15 mouse cellular contexts compared by ENCODE assay signal in genomic region chr12:87027391-87027790, GRCm38 (mm10). TPM values are rescaled to one million over a fixed set of nuclear protein-coding genes. Genes with fewer than 3 reads are reported as not detected.
DNase-seq lines count a peak whose midpoint lies in the region; ATAC-seq lines count a peak whose summit lies in the region.
"Had no signal": no experiment of that assay in that cellular context is flagged by ENCODE, and none has a peak within 500 bp of the region (broad histone marks: within the 10 kb centered on the region; RNA-seq: fewer than 3 reads in every experiment).

No protein-coding gene starts in this region.

- H3K36me3 ChIP-seq in forebrain, embryonic 15.5 days, result no peaks in the 10 kb centered on the region
- no peaks in the 10 kb centered on the region for H3K36me3 ChIP-seq in forebrain, embryonic 11.5 days (ENCODE audit: control insufficient read depth, insufficient read depth, low read length)
- H3K36me3 ChIP-seq in hindbrain, embryonic 15.5 days, result no peaks in the 10 kb centered on the region
- H3K36me3 ChIP-seq in midbrain, embryonic 16.5 days (ENCODE audit: control insufficient read depth, insufficient read depth, low read length), result no peaks in the 10 kb centered on the region
- H3K36me3 ChIP-seq: heart, embryonic 10.5 days; stomach, embryonic 15.5 days had no signal

- intact Hi-C loops in heart, postnatal 14 days (cut with DNase I), result no loop called here

- H3K27ac ChIP-seq in forebrain, embryonic 15.5 days (replicated peaks), result no peak overlapping the region
- H3K27ac ChIP-seq in forebrain, embryonic 11.5 days (ENCODE audit: low read depth, low read length), result no peak overlapping the region
- no peak overlapping the region for H3K27ac ChIP-seq in hindbrain, embryonic 15.5 days (replicated peaks)
- no peak overlapping the region for H3K27ac ChIP-seq in midbrain, embryonic 16.5 days (ENCODE audit: low read length)
- H3K27ac ChIP-seq: heart, embryonic 10.5 days; stomach, embryonic 15.5 days had no signal

- 58% methylated on average over 5 of the region's 5 CpGs for WGBS in forebrain, embryonic 15.5 days
- 61% methylated on average over 5 of the region's 5 CpGs for WGBS in forebrain, embryonic 11.5 days
- 43% methylated on average over 5 of the region's 5 CpGs for WGBS in hindbrain, embryonic 15.5 days
- WGBS in midbrain, embryonic 16.5 days, result 50% methylated on average over 5 of the region's 5 CpGs

- ATAC-seq in forebrain, embryonic 15.5 days (replicated peaks), result no peak
- no peak for ATAC-seq in forebrain, embryonic 11.5 days (replicated peaks; ENCODE audit: low FRiP score)
- ATAC-seq in hindbrain, embryonic 15.5 days (ENCODE audit: low FRiP score, low read depth), result 0 out of 2 replicates have a peak, but pooled peaks have one; percentile 17
- ATAC-seq in midbrain, embryonic 16.5 days, result no peak

- H3K4me1 ChIP-seq in forebrain, embryonic 15.5 days, result peaks cover 10% of the 10 kb centered on the region; the same call in 1 of the 2 replicates
- 0 out of 2 replicates have a peak, but pooled peaks cover 4% of the 10 kb centered on the region for H3K4me1 ChIP-seq in forebrain, embryonic 11.5 days (replicated peaks; ENCODE audit: control insufficient read depth, insufficient read depth, low read length)
- H3K4me1 ChIP-seq in hindbrain, embryonic 15.5 days (replicated peaks), result peaks cover 23% of the 10 kb centered on the region
- peaks cover 15% of the 10 kb centered on the region for H3K4me1 ChIP-seq in midbrain, embryonic 16.5 days (ENCODE audit: control insufficient read depth, insufficient read depth, low read length)

- 0 out of 2 replicates have a peak overlapping the region, but pooled peaks have one; percentile 60 for H3K9ac ChIP-seq in forebrain, embryonic 15.5 days (replicated peaks)
- no peak overlapping the region for H3K9ac ChIP-seq in forebrain, embryonic 11.5 days (ENCODE audit: low read length)
- 0 out of 2 replicates have a peak overlapping the region, but pooled peaks have one; percentile 23 for H3K9ac ChIP-seq in hindbrain, embryonic 15.5 days
- H3K9ac ChIP-seq in midbrain, embryonic 16.5 days (ENCODE audit: low read depth, low read length), result peak overlapping the region; percentile 85
- H3K9ac ChIP-seq: stomach, embryonic 15.5 days had no signal

- no peak for DNase-seq in forebrain, embryonic 11.5 days (ENCODE audit: low spot score)
- DNase-seq in cerebellum, adult 8-10 months, result peak; percentile 49
- DNase-seq in right cerebral cortex, postnatal 4 days, result no peak
- DNase-seq in heart, postnatal 14 days, result no peak
- DNase-seq in B cell, adult 2 months, result no peak
- DNase-seq: embryo, embryonic 11 days; gastrocnemius, postnatal 10 days; kidney, postnatal 10 days; lung, postnatal 14 days had no signal

- H3K4me2 ChIP-seq in forebrain, embryonic 15.5 days (replicated peaks), result peak overlapping the region; percentile 56
- H3K4me2 ChIP-seq in forebrain, embryonic 11.5 days (ENCODE audit: low read depth, low read length, severe bottlenecking), result no peak overlapping the region
- peak overlapping the region; percentile 74 for H3K4me2 ChIP-seq in hindbrain, embryonic 15.5 days
- peak overlapping the region; percentile 63 for H3K4me2 ChIP-seq in midbrain, embryonic 16.5 days (ENCODE audit: low read length)

- no peaks in the 10 kb centered on the region for H3K27me3 ChIP-seq in forebrain, embryonic 15.5 days
- H3K27me3 ChIP-seq in forebrain, embryonic 11.5 days (ENCODE audit: control insufficient read depth, insufficient read depth, low read length), result peaks cover 5% of the 10 kb centered on the region; the same call in 1 of the 2 replicates
- no peaks in the 10 kb centered on the region for H3K27me3 ChIP-seq in hindbrain, embryonic 15.5 days
- no peaks in the 10 kb centered on the region; the same call in 1 of the 2 replicates for H3K27me3 ChIP-seq in midbrain, embryonic 16.5 days (ENCODE audit: control insufficient read depth, insufficient read depth, low read depth, low read length)

- peak overlapping the region; percentile 50 for H3K4me3 ChIP-seq in forebrain, embryonic 15.5 days
- H3K4me3 ChIP-seq in forebrain, embryonic 11.5 days (ENCODE audit: low read depth, low read length), result no peak overlapping the region
- peak overlapping the region; percentile 59 for H3K4me3 ChIP-seq in hindbrain, embryonic 15.5 days
- peak overlapping the region; percentile 62 for H3K4me3 ChIP-seq in midbrain, embryonic 16.5 days (ENCODE audit: low read depth, low read length)

- H3K9me3 ChIP-seq in forebrain, embryonic 15.5 days, result no peaks in the 10 kb centered on the region
- no peaks in the 10 kb centered on the region for H3K9me3 ChIP-seq in forebrain, embryonic 11.5 days (ENCODE audit: control insufficient read depth, low read length)
- H3K9me3 ChIP-seq in hindbrain, embryonic 15.5 days, result no peaks in the 10 kb centered on the region
- no peaks in the 10 kb centered on the region for H3K9me3 ChIP-seq in midbrain, embryonic 16.5 days (replicated peaks; ENCODE audit: control insufficient read depth, low read length, poor library complexity, severe bottlenecking)
- H3K9me3 ChIP-seq: heart, embryonic 10.5 days; stomach, embryonic 15.5 days had no signal

RNA-seq across cellular contexts. Expression of gene Tmem63c, which starts 6.3 kb away (rescaled TPM):
- 5.7 and 7.0 TPM in 2 replicates for polyA plus RNA-seq in forebrain, embryonic 15.5 days (2015; fragmentation: Nextera tagmentation; extraction: Ambion mirVana)
- 0.25 and 0.32 TPM in 2 replicates for polyA plus RNA-seq in forebrain, embryonic 11.5 days (2014; fragmentation: Nextera tagmentation; extraction: Ambion mirVana)
- polyA plus RNA-seq in hindbrain, embryonic 15.5 days (2015; fragmentation: Nextera tagmentation; extraction: Ambion mirVana), result 10.3 and 11.1 TPM in 2 replicates
- 12.9 and 13.7 TPM in 2 replicates for polyA plus RNA-seq in midbrain, embryonic 16.5 days (2015; fragmentation: Nextera tagmentation; extraction: Ambion mirVana)
- under 1 TPM in 1 of 2 experiments, not detected in 1; 0.07 TPM for total RNA-seq in heart, postnatal 14 days (2021)
- total RNA-seq: liver, adult 2 months had no signal
- polyA plus RNA-seq: liver, adult 2 months had no signal

RNA-seq across cellular contexts. Expression of gene Zdhhc22, which starts 37.2 kb away (rescaled TPM):
- 6.6 and 7.1 TPM in 2 replicates for polyA plus RNA-seq in forebrain, embryonic 15.5 days (2015; fragmentation: Nextera tagmentation; extraction: Ambion mirVana)
- polyA plus RNA-seq in forebrain, embryonic 11.5 days (2014; fragmentation: Nextera tagmentation; extraction: Ambion mirVana), result 0.15 and 0.17 TPM in 2 replicates
- 21.8 and 22.0 TPM in 2 replicates for polyA plus RNA-seq in hindbrain, embryonic 15.5 days (2015; fragmentation: Nextera tagmentation; extraction: Ambion mirVana)
- polyA plus RNA-seq in midbrain, embryonic 16.5 days (2015; fragmentation: Nextera tagmentation; extraction: Ambion mirVana), result 24.4 and 28.1 TPM in 2 replicates
- not detected for total RNA-seq in heart, postnatal 14 days (2021)
- total RNA-seq: gastrocnemius, postnatal 10 days; liver, adult 2 months had no signal
- polyA plus RNA-seq: heart, embryonic 10.5 days; liver, adult 2 months had no signal
